Mouse (Mus musculus) heart, embryonic 10.5 days (tissue): ENCODE measurements around the gene Draxin. TPM values are rescaled to one million over a fixed set of nuclear protein-coding genes. Genes with fewer than 3 reads are reported as not detected.

ENCODE experiments used
- DNase-seq: peaks from one replicate; pipeline ENCODE4 v3.0.0-alpha.2; 2017; ENCODE audit warnings: low spot score
- H3K27ac ChIP-seq: fragments of 300-500 bp; sonication (generic); 2 replicates; pipeline ENCODE4 v1.5.1; 2016; ENCODE audit warnings: mild to moderate bottlenecking
- H3K27me3 ChIP-seq: fragments of 300-500 bp; sonication (generic); 2 replicates; pipeline ENCODE4 v1.6.1; 2016; ENCODE audit warnings: mild to moderate bottlenecking; ENCODE audit not compliant: poor library complexity, insufficient read depth, severe bottlenecking
- H3K36me3 ChIP-seq: fragments of 300-500 bp; sonication (generic); 2 replicates; pipeline ENCODE4 v1.6.1; 2016; ENCODE audit warnings: mild to moderate bottlenecking, moderate library complexity
- H3K4me1 ChIP-seq: fragments of 300-500 bp; sonication (generic); 2 replicates; pipeline ENCODE4 v1.6.1; 2016; ENCODE audit warnings: mild to moderate bottlenecking
- H3K4me3 ChIP-seq: fragments of 300-500 bp; sonication (generic); 2 replicates; pipeline ENCODE4 v1.5.1; 2016; ENCODE audit warnings: mild to moderate bottlenecking, moderate library complexity
- H3K9me3 ChIP-seq: fragments of 300-500 bp; sonication (generic); 2 replicates; pipeline ENCODE4 v1.6.1; 2016; ENCODE audit warnings: mild to moderate bottlenecking, moderate library complexity
- WGBS: fragments of 180-500 bp; shearing (Covaris S2); methylation state at CpG from one replicate; pipeline ENCODE4 v1.1.7; 2016; 5-methylcytosine and 5-hydroxymethylcytosine counted together
- polyA plus RNA-seq: library from polyadenylated mRNA; unstranded; fragments of >200 nt; fragmentation: Nextera tagmentation; extraction: Ambion mirVana; gene quantifications from 2 replicates; pipeline ENCODE4 v1.2.1, GENCODE M21; 2016

Gene Draxin
- polyA plus RNA-seq, 1 experiment from 2014 or later: 0.48 TPM

GRCm38 (mm10) chr4:148164002-148164439, 33.5 kb upstream of the Draxin start:
- DNase-seq: peak; percentile 86
- H3K27ac ChIP-seq: no peak overlapping the region
- no peaks in the 10 kb centered on the region for H3K36me3 ChIP-seq
- H3K4me1 ChIP-seq: peaks cover 56% of the 10 kb centered on the region
- H3K27me3 ChIP-seq: peaks cover 87% of the 10 kb centered on the region
- 0% methylated on average over 29 of the region's 29 CpGs for WGBS
- no peaks in the 10 kb centered on the region for H3K9me3 ChIP-seq
- peak overlapping the region; percentile 50 for H3K4me3 ChIP-seq

GRCm38 (mm10) chr4:148160436-148161390, 30.2 kb upstream of the Draxin start, which contains the start of the genes Fbxo44 and Fbxo2:
TSS of gene Fbxo44 (minus strand) at chr4:148160482.
TSS of gene Fbxo2 (plus strand) at chr4:148160621.
- peaks cover 50% of the 10 kb centered on the region for H3K4me1 ChIP-seq
- peaks cover 72% of the 10 kb centered on the region for H3K27me3 ChIP-seq
- H3K9me3 ChIP-seq: no peaks in the 10 kb centered on the region
- peak within 1 kb of the TSS; percentile 90 for H3K27ac ChIP-seq
- WGBS: under 1% methylated on average over 43 of the region's 43 CpGs
- peaks cover 15% of the 10 kb centered on the region for H3K36me3 ChIP-seq
- peak within 1 kb of the TSS; percentile 80 for H3K4me3 ChIP-seq
- DNase-seq: no peak

- Histone ChIP-seq H3K9me3 (no peaks in the 10 kb centered on the region), H3K4me3 (peak overlapping the region; percentile 80), H3K36me3 (peaks cover 16% of the 10 kb centered on the region), H3K27me3 (peaks cover 63% of the 10 kb centered on the region), H3K4me1 (peaks cover 47% of the 10 kb centered on the region), H3K27ac (peak overlapping the region; percentile 90)
- under 1% methylated on average over 55 of the region's 55 CpGs for WGBS
- peak; percentile 98 for DNase-seq
Observed at GRCm38 (mm10) chr4:148159544-148160435, 29.3 kb upstream of the Draxin start.

- 28% methylated on average over 27 of the region's 27 CpGs for WGBS
- H3K27ac ChIP-seq: peak overlapping the region; percentile 90
- peaks cover 36% of the 10 kb centered on the region for H3K4me1 ChIP-seq
- H3K36me3 ChIP-seq: peaks cover 23% of the 10 kb centered on the region
- no peak for DNase-seq
- H3K9me3 ChIP-seq: no peaks in the 10 kb centered on the region
- peak overlapping the region; percentile 80 for H3K4me3 ChIP-seq
- peaks cover 52% of the 10 kb centered on the region for H3K27me3 ChIP-seq
Observed at GRCm38 (mm10) chr4:148158436-148159348, 28.2 kb upstream of the Draxin start.

GRCm38 (mm10) chr4:148154982-148155381, 24.5 kb upstream of the Draxin start:
- no peak overlapping the region for H3K4me3 ChIP-seq
- peaks cover 30% of the 10 kb centered on the region for H3K36me3 ChIP-seq
- no peak overlapping the region for H3K27ac ChIP-seq
- H3K9me3 ChIP-seq: no peaks in the 10 kb centered on the region
- no peak for DNase-seq
- peaks cover 24% of the 10 kb centered on the region for H3K4me1 ChIP-seq
- 55% methylated on average over 3 of the region's 3 CpGs for WGBS
- H3K27me3 ChIP-seq: peaks cover 15% of the 10 kb centered on the region; the same call in 1 of the 2 replicates

GRCm38 (mm10) chr4:148154006-148154405, 23.5 kb upstream of the Draxin start:
- no peak overlapping the region for H3K4me3 ChIP-seq
- H3K36me3 ChIP-seq: peaks cover 30% of the 10 kb centered on the region
- H3K9me3 ChIP-seq: no peaks in the 10 kb centered on the region
- no peak for DNase-seq
- no peak overlapping the region for H3K27ac ChIP-seq
- 86% methylated on average over 4 of the region's 4 CpGs for WGBS
- peaks cover 22% of the 10 kb centered on the region for H3K4me1 ChIP-seq
- peaks cover 14% of the 10 kb centered on the region; the same call in 1 of the 2 replicates for H3K27me3 ChIP-seq

- H3K9me3 ChIP-seq: no peaks in the 10 kb centered on the region
- H3K27me3 ChIP-seq: no peaks in the 10 kb centered on the region
- H3K4me1 ChIP-seq: peaks cover 14% of the 10 kb centered on the region
- H3K4me3 ChIP-seq: no peak overlapping the region
- WGBS: 72% methylated on average over 5 of the region's 5 CpGs
- H3K27ac ChIP-seq: no peak overlapping the region
- H3K36me3 ChIP-seq: peaks cover 35% of the 10 kb centered on the region
- no peak for DNase-seq
Observed at GRCm38 (mm10) chr4:148152547-148152946, 22.0 kb upstream of the Draxin start.

- Histone ChIP-seq H3K4me3 (peak within 1 kb of the TSS; percentile 85), H3K9me3 (no peaks in the 10 kb centered on the region), H3K36me3 (peaks cover 36% of the 10 kb centered on the region), H3K4me1 (peaks cover 20% of the 10 kb centered on the region), H3K27ac (peak within 1 kb of the TSS; percentile 93), H3K27me3 (no peaks in the 10 kb centered on the region)
- under 1% methylated on average over 66 of the region's 67 CpGs for WGBS
- DNase-seq: peak; percentile 95
Observed at GRCm38 (mm10) chr4:148151267-148152168, 21.0 kb upstream of the Draxin start, which contains the start of gene Fbxo6. TSS of gene Fbxo6 (minus strand) at chr4:148152140.

GRCm38 (mm10) chr4:148150953-148151266, 20.4 kb upstream of the Draxin start:
- H3K36me3 ChIP-seq: peaks cover 36% of the 10 kb centered on the region
- WGBS: 35% methylated on average over 3 of the region's 3 CpGs
- H3K4me1 ChIP-seq: peaks cover 20% of the 10 kb centered on the region

GRCm38 (mm10) chr4:148150242-148150641, 19.7 kb upstream of the Draxin start:
- Histone ChIP-seq H3K4me3 (no peak overlapping the region), H3K27me3 (no peaks in the 10 kb centered on the region), H3K9me3 (no peaks in the 10 kb centered on the region), H3K4me1 (peaks cover 20% of the 10 kb centered on the region), H3K27ac (peak overlapping the region; percentile 71; the same call in 1 of the 2 replicates), H3K36me3 (peaks cover 39% of the 10 kb centered on the region)
- 43% methylated on average over 7 of the region's 7 CpGs for whole genome bisulfite sequencing
- no peak for DNase-seq

More at GRCm38 (mm10) chr4:148150953-148151266, 20.4 kb upstream of the Draxin start:
- Histone ChIP-seq H3K4me3 (peak overlapping the region; percentile 85), H3K9me3 (no peaks in the 10 kb centered on the region), H3K27ac (peak overlapping the region; percentile 93), H3K27me3 (no peaks in the 10 kb centered on the region)
- DNase-seq: no peak

- 35% methylated on average over 12 of the region's 12 CpGs for WGBS
- peak overlapping the region; percentile 60; the same call in 1 of the 2 replicates for H3K27ac ChIP-seq
Observed at GRCm38 (mm10) chr4:148149540-148149939, 19.0 kb upstream of the Draxin start.

More at GRCm38 (mm10) chr4:148149540-148149939, 19.0 kb upstream of the Draxin start:
- Histone ChIP-seq H3K4me3 (no peak overlapping the region), H3K9me3 (no peaks in the 10 kb centered on the region), H3K27me3 (no peaks in the 10 kb centered on the region), H3K4me1 (peaks cover 20% of the 10 kb centered on the region), H3K36me3 (peaks cover 46% of the 10 kb centered on the region)
- DNase-seq: no peak
